Mouse (Mus musculus) kidney, postnatal 25 days (tissue): ENCODE data around the gene Rrp12.

Experiments used
- DNase-seq, 2 experiments: peaks; one replicate each; pipeline ENCODE4 v3.0.0; 2021; ENCODE audit warnings: mixed read lengths in 2 of 2

Gene Rrp12

DNA sequence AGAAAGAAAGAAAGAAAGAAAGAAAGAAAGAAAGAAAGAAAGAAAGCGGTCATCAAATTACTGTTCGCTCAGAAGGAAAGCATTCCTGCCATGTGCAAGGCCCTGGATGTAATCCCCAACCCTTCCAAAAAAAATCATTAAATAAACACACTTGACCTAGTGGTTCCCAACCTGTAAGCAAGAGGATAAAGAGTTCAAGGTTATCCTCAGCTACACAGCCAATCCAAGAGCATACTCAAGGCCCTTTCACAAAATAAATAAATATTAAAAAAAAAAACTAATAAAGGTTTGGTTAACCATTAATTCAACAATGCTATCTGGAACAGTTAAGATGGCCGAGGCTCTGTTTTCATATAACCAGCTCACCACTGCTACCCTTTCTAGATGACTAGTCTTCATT is 67.0 kb downstream of the Rrp12 start:
- no peak for DNase-seq

DNA sequence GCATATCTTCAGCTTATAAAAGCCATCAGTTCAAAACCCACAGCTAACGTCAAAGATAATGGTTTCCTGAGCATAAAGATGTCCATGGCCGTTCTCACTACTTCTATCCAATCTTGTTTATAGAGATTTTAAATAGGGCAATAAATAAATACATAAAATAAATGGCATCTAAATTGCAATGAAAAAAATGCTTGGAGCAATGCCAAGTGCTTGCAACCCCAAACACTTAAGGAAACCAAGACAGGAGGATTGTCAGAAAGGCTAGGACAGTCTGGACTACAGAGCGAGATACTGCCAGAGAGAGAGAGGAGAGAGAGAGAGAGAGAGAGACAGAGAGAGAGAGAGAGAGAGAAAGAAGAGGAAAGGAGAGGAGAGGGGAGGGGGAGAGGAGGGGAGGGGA is 69.4 kb downstream of the Rrp12 start:
- DNase-seq = no peak

DNA sequence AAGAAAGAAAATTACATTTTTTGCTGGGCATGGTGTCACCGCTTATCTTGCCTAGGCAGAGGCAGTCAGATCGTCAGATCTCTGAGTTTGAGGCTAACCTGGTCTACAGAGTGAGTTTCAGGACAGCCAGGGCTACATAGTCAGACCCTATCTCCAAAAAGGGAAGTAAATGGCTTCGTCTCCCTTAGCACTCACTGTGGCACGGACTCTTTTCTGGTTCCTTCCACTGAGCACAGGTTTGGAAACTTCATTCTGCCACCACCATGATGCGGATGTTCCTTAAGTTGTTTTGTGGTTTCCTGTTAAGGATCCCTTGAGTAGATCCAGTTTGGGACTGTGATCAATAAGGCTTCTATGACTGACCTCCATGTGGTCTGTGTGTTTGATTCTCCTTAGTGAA is 71.0 kb downstream of the Rrp12 start:
- DNase-seq = no peak

GRCm38 (mm10) chr19:41822589-41822988 is 73.4 kb downstream of the Rrp12 start:
- DNase-seq = no peak

DNA sequence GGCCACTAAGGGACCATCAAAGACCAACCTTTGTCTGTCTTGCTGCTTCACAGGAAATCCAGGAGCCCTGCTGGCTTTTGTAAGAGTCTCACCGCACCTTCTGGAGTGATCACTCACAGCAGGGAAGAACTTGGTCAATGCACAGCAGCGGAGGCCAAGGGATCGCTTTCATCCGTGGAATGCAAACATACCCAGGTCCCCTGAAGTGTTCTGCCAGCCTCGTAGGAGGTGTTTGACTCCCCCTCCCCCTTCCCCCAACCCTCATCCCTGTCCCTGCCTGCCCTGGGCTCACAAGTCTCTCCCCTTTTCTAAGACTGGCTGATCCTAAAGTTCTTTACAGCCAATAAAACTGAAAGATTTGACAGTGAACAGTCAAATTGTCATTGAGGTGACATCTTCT is 74.5 kb downstream of the Rrp12 start:
- no peak for DNase-seq

DNA sequence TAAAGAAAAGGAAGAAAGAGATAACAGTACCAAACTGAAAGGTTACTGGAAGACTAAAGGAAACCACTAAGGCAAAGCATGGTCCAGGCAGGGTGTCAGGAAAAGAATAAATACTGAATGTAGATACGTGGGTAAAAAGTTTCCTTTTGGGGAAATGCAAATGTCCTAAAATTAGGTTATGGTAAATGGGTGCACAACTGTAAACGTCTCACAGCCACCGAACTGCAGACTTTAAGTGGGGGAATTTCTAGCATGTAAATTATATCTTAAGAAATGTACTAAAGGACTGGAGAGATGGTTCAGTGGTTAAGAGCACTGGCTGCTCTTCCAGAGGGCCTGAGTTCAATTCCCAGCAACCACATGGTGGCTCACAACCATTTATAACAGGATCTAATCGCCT is 77.2 kb downstream of the Rrp12 start:
- no peak for DNase-seq

DNA sequence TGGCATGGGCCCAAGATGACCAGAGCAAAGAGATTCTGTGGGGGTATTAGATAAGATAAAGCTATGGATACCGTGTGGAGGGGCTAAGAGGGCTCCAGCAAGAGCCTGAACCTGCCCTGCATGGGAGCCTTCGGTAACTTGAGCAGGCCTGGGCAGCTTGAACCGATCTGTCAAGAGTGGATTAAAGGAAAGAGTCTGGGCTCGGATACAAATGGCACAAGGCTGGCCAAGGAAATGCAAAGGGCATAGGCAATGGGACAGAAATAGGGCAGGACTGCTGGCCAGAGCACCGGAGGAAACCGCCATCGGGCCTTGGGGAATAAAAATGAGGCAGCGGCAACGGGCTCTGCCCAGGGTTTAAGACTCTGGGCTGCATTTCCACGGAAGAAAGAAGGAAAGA is 78.6 kb downstream of the Rrp12 start:
- no peak for DNase-seq

- DNase-seq = no peak
These were observed 79.1 kb downstream of the Rrp12 start for GRCm38 (mm10) chr19:41816915-41817314.

DNA sequence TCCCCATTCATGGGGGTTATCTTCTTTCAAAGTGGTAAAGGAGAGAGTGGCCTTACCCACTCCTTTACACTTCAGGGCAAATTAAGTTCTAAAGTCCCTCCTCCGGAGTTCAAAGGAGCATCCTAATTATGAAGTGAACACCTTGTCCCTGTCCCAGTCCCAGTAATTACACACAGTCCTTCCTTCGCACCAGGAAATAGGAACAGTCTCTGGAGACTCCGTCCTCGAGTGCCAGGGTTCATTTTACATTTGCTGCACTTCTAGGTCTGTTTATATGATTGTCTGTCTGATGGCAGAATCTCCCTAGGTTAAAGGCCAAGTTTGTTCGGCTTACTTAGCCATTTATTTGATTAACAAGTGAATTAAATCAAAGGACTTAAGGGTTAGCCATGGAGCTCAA is 79.6 kb downstream of the Rrp12 start:
- no peak for DNase-seq

- DNase-seq = no peak
These were observed 82.6 kb downstream of the Rrp12 start for GRCm38 (mm10) chr19:41813374-41813773.
